ENCODE assay signal across 14 mouse cellular contexts in genomic region chr10:20257721-20258720, GRCm38 (mm10). TPM values are rescaled to one million over a fixed set of nuclear protein-coding genes. Genes with fewer than 3 reads are reported as not detected.
DNase-seq lines count a peak whose midpoint lies in the region; ATAC-seq and TF ChIP-seq lines count a peak whose summit lies in the region.
"Had no signal": no experiment of that assay in that cellular context is flagged by ENCODE, and none has a peak within 500 bp of the region (broad histone marks: within the 10 kb centered on the region; RNA-seq: fewer than 3 reads in every experiment).

No protein-coding gene starts in this region.

- H3K9ac ChIP-seq in liver, embryonic 14.5 days (replicated peaks), result no peak overlapping the region
- H3K9ac ChIP-seq: forebrain, postnatal 0 days; heart, embryonic 13.5 days; hindbrain, embryonic 12.5 days had no signal

- H3K4me3 ChIP-seq in liver, embryonic 14.5 days (ENCODE audit: insufficient read depth in 1 of 2, low read depth in 2 of 2, low read length in 2 of 2), result no peak overlapping the region
- H3K4me3 ChIP-seq: heart, embryonic 13.5 days; hindbrain, embryonic 12.5 days; megakaryocyte, embryonic 14.5 days had no signal

- TF ChIP-seq CTCF in liver, embryonic 14.5 days (IDR thresholded peaks at IDR 0.05; ENCODE audit: low read depth), result no peak

- H3K9me3 ChIP-seq in liver, embryonic 14.5 days (ENCODE audit: control insufficient read depth, low read length), result no peaks in the 10 kb centered on the region
- H3K9me3 ChIP-seq: heart, embryonic 13.5 days; hindbrain, embryonic 12.5 days; megakaryocyte, embryonic 14.5 days had no signal

- TF ChIP-seq EP300 in liver, embryonic 14.5 days (IDR thresholded peaks at IDR 0.05; ENCODE audit: low read depth), result no peak

- 0 out of 2 replicates have a peak, but pooled peaks have one; percentile 43 for ATAC-seq in liver, embryonic 14.5 days (ENCODE audit: insufficient read depth)
- ATAC-seq in monocyte, adult 5-6 weeks (replicated peaks; ENCODE audit: insufficient number of reproducible peaks, low FRiP score, low TSS enrichment, poor library complexity, severe bottlenecking), result no peak
- ATAC-seq: forebrain, postnatal 0 days; lung, postnatal 0 days had no signal

- 76% methylated on average over 15 of the region's 15 CpGs for WGBS in liver, embryonic 14.5 days (ENCODE audit: insufficient replicate concordance)

- no peak overlapping the region for H3K4me2 ChIP-seq in liver, embryonic 14.5 days (ENCODE audit: low read depth)
- H3K4me2 ChIP-seq: heart, embryonic 13.5 days; hindbrain, embryonic 12.5 days had no signal

- no peak overlapping the region for H3K27ac ChIP-seq in liver, embryonic 14.5 days
- H3K27ac ChIP-seq: heart, embryonic 13.5 days; hindbrain, embryonic 12.5 days had no signal

- H3K36me3 ChIP-seq in liver, embryonic 14.5 days (replicated peaks; ENCODE audit: control insufficient read depth, insufficient read depth, low read depth), result no peaks in the 10 kb centered on the region
- H3K36me3 ChIP-seq: heart, embryonic 13.5 days; hindbrain, embryonic 12.5 days had no signal

- DNase-seq in liver, embryonic 14.5 days (ENCODE audit: low read depth in 3 of 3, low spot score in 3 of 3), result no peak
- DNase-seq in liver, result no peak
- peak; percentile 29 to 45 for DNase-seq in kidney, adult 8-10 months
- DNase-seq in naive thymus-derived CD4-positive, alpha-beta T cell, adult 2 months (ENCODE audit: low read depth), result peak; percentile 61
- no peak for DNase-seq in cerebellum, postnatal 25 days
- DNase-seq in ovary, postnatal 14 days (ENCODE audit: low spot score), result no peak
- DNase-seq: cerebellum, adult 18-20 months; forebrain, postnatal 0 days; gastrocnemius, postnatal 36 days had no signal

- H3K4me1 ChIP-seq in liver, embryonic 14.5 days (replicated peaks; ENCODE audit: control insufficient read depth in 2 of 2, insufficient read depth in 2 of 2, low read length in 1 of 2), result peaks cover 0 to 3% of the 10 kb centered on the region in 2 experiments; a peak in 1 of 4 replicates
- H3K4me1 ChIP-seq: hindbrain, embryonic 12.5 days had no signal

- H3K27me3 ChIP-seq in liver, embryonic 14.5 days (ENCODE audit: control insufficient read depth, insufficient read depth, low read length), result no peaks in the 10 kb centered on the region
- H3K27me3 ChIP-seq: heart, embryonic 13.5 days; hindbrain, embryonic 12.5 days; megakaryocyte, embryonic 14.5 days had no signal

RNA-seq across cellular contexts. Expression of gene Bclaf1, which starts 54.2 kb away (rescaled TPM):
- 17.5 and 35.3 TPM in 2 replicates for polyA plus RNA-seq in liver, embryonic 14.5 days (2012; rRNA removed)
- polyA plus RNA-seq in liver, embryonic 14.5 days (2014; fragmentation: Nextera tagmentation; extraction: Ambion mirVana), result 46.1 and 48.0 TPM in 2 replicates
- total RNA-seq in monocyte, adult 5-6 weeks (2017), result 413 to 489 TPM (median 444 TPM) in 3 replicates

Comparison
In these comparisons a context has a peak if more than half of its experiments do, and no peak if none do; other contexts are left out.
1. DNase-seq: peak in kidney, adult 8-10 months (2 of 2) and naive thymus-derived CD4-positive, alpha-beta T cell, adult 2 months (single experiment); none in liver, embryonic 14.5 days (0 of 3), liver (single experiment), cerebellum, postnatal 25 days (0 of 2) and ovary, postnatal 14 days (single experiment).